Mouse (Mus musculus) embryonic facial prominence, embryonic 11.5 days (tissue): Measurements from ENCODE around the gene Pcdh18. TPM values are rescaled to one million over a fixed set of nuclear protein-coding genes. Genes with fewer than 3 reads are reported as not detected.

ENCODE experiments used
- ATAC-seq: fragments of 200-750 bp; cut with Nextera tagmentation; replicated peaks from 2 replicates; pipeline ENCODE4 v1.8.0; 2017; ENCODE audit warnings: low read depth; ENCODE audit not compliant: insufficient number of reproducible peaks, low FRiP score, low TSS enrichment
- DNase-seq: peaks from one replicate; pipeline ENCODE4 v3.0.0-alpha.2; 2015; ENCODE audit warnings: low spot score
- H3K27ac ChIP-seq: fragments of 300-500 bp; sonication (generic); replicated peaks from 2 replicates; pipeline ENCODE4 v1.5.1; 2014; ENCODE audit warnings: mild to moderate bottlenecking, low read depth, low read length, control low read depth
- H3K27me3 ChIP-seq: fragments of 300-500 bp; sonication (generic); 2 replicates; pipeline ENCODE4 v1.6.1; 2014; ENCODE audit warnings: mild to moderate bottlenecking, low read length, moderate library complexity, mixed read lengths; ENCODE audit not compliant: control insufficient read depth, insufficient read depth
- H3K36me3 ChIP-seq: fragments of 300-500 bp; sonication (generic); replicated peaks from 2 replicates; pipeline ENCODE4 v1.6.1; 2014; ENCODE audit warnings: low read depth, mild to moderate bottlenecking, low read length, moderate library complexity, mixed read lengths; ENCODE audit not compliant: control insufficient read depth, insufficient read depth
- H3K4me1 ChIP-seq: fragments of 300-500 bp; sonication (generic); 2 replicates; pipeline ENCODE4 v1.6.1; 2014; ENCODE audit warnings: low read length, mixed read lengths; ENCODE audit not compliant: control insufficient read depth, insufficient read depth
- H3K4me2 ChIP-seq: fragments of 300-500 bp; sonication (generic); 2 replicates; pipeline ENCODE4 v1.6.1; 2014; ENCODE audit warnings: low read depth, mild to moderate bottlenecking, control low read depth, low read length, moderate library complexity
- H3K4me3 ChIP-seq: fragments of 300-500 bp; sonication (generic); 2 replicates; pipeline ENCODE4 v1.5.1; 2014; ENCODE audit warnings: low read depth, low read length, control low read depth
- H3K9ac ChIP-seq: fragments of 300-500 bp; sonication (generic); replicated peaks from 2 replicates; pipeline ENCODE4 v1.6.1; 2014; ENCODE audit warnings: mild to moderate bottlenecking, control low read depth, low read length
- H3K9me3 ChIP-seq: fragments of 300-500 bp; sonication (generic); replicated peaks from 2 replicates; pipeline ENCODE4 v1.6.1; 2016; ENCODE audit warnings: mild to moderate bottlenecking, low read length, inconsistent platforms, mixed read lengths; ENCODE audit not compliant: control insufficient read depth
- WGBS: fragments of 180-500 bp; shearing (Covaris S2); extraction: QIAGEN DNeasy Blood & Tissue Kit; methylation state at CpG from one replicate; pipeline ENCODE4 v1.1.7; 2014; 5-methylcytosine and 5-hydroxymethylcytosine counted together
- polyA plus RNA-seq: library from polyadenylated mRNA; unstranded; fragments of >200 nt; fragmentation: Nextera tagmentation; extraction: Ambion mirVana; gene quantifications from 2 replicates; pipeline ENCODE4 v1.2.1, GENCODE M21; 2014

Pcdh18 gene
- polyA plus RNA-seq, 1 experiment from 2014 or later, result 143 TPM

DNA sequence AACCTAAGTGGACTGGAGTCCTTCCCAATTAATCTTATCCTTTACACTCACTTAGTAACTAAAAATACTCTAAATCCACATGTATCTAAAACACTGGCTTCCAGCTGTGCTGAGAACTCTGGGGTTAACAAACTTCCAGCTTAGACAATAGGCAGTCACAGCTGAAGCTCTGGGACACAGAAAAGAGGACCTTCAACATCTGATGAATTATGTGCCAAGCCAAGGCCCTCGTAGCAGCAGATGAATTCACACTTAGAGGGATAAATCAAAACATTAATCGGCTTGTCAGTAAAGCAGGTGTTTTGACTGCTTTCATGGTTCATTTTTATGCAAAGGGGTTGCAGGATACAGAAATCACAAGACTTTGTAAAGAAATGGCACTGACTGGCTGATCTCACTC lies 57.2 kb downstream of the Pcdh18 start:
- ATAC-seq (no peak), DNase-seq (no peak)
- WGBS, result 24% methylated on average over 2 of the region's 2 CpGs
- no peak overlapping the region for H3K9ac ChIP-seq
- no peak overlapping the region for H3K27ac ChIP-seq
- no peaks in the 10 kb centered on the region for H3K4me1 ChIP-seq
- H3K27me3 ChIP-seq, result no peaks in the 10 kb centered on the region
- H3K4me3 ChIP-seq, result no peak overlapping the region
- no peak overlapping the region for H3K4me2 ChIP-seq
- no peaks in the 10 kb centered on the region for H3K9me3 ChIP-seq
- no peaks in the 10 kb centered on the region for H3K36me3 ChIP-seq
